Mouse (Mus musculus) liver, embryonic 15.5 days (tissue): ENCODE data around the gene Cpxm2. TPM values are rescaled to one million over a fixed set of nuclear protein-coding genes. Genes with fewer than 3 reads are reported as not detected.

Experiments used
- ATAC-seq: fragments of 200-750 bp; cut with Nextera tagmentation; 2 replicates; pipeline ENCODE4 v1.8.0; 2017; ENCODE audit warnings: moderate number of reproducible peaks, mild to moderate bottlenecking, moderate library complexity; ENCODE audit not compliant: insufficient read depth
- H3K27ac ChIP-seq: fragments of 300-500 bp; sonication (generic); replicated peaks from 2 replicates; pipeline ENCODE4 v1.5.1; 2015; ENCODE audit warnings: mild to moderate bottlenecking, inconsistent platforms
- H3K27me3 ChIP-seq: fragments of 300-500 bp; sonication (generic); 2 replicates; pipeline ENCODE4 v1.6.1; 2015; ENCODE audit warnings: mild to moderate bottlenecking, inconsistent platforms
- H3K36me3 ChIP-seq: fragments of 300-500 bp; sonication (generic); replicated peaks from 2 replicates; pipeline ENCODE4 v1.6.1; 2015; ENCODE audit warnings: moderate library complexity, mild to moderate bottlenecking, inconsistent platforms
- H3K4me1 ChIP-seq: fragments of 300-500 bp; sonication (generic); replicated peaks from 2 replicates; pipeline ENCODE4 v1.6.1; 2015; ENCODE audit warnings: inconsistent platforms
- H3K4me2 ChIP-seq: fragments of 300-500 bp; sonication (generic); 2 replicates; pipeline ENCODE4 v1.6.1; 2015; ENCODE audit warnings: moderate library complexity, mild to moderate bottlenecking, inconsistent platforms
- H3K4me3 ChIP-seq: fragments of 300-500 bp; sonication (generic); replicated peaks from 2 replicates; pipeline ENCODE4 v1.5.1; 2015; ENCODE audit warnings: mild to moderate bottlenecking, inconsistent platforms
- H3K9ac ChIP-seq: fragments of 300-500 bp; sonication (generic); 2 replicates; pipeline ENCODE4 v1.6.1; 2015; ENCODE audit warnings: moderate library complexity, mild to moderate bottlenecking, inconsistent platforms
- H3K9me3 ChIP-seq: fragments of 300-500 bp; sonication (generic); replicated peaks from 2 replicates; pipeline ENCODE4 v1.6.1; 2016; ENCODE audit warnings: inconsistent platforms
- WGBS: fragments of 180-500 bp; shearing (Covaris S2); methylation state at CpG from one replicate; pipeline ENCODE4 v1.1.7; 2015; ENCODE audit warnings: mixed read lengths; ENCODE audit not compliant: insufficient replicate concordance; 5-methylcytosine and 5-hydroxymethylcytosine counted together
- polyA plus RNA-seq: library from polyadenylated mRNA; unstranded; fragments of >200 nt; fragmentation: Nextera tagmentation; extraction: Ambion mirVana; gene quantifications from 2 replicates; pipeline ENCODE4 v1.2.1, GENCODE M21; 2015

The Cpxm2 gene
- polyA plus RNA-seq, 1 experiment from 2014 or later: 0.20 TPM

GRCm38 (mm10) chr7:132179049-132179448 is 24.5 kb upstream of the Cpxm2 start:
- Histone ChIP-seq H3K4me2 (no peak overlapping the region), H3K9me3 (no peaks in the 10 kb centered on the region), H3K9ac (no peak overlapping the region), H3K4me1 (no peaks in the 10 kb centered on the region), H3K27me3 (no peaks in the 10 kb centered on the region), H3K36me3 (no peaks in the 10 kb centered on the region), H3K4me3 (no peak overlapping the region), H3K27ac (no peak overlapping the region)
- no peak for ATAC-seq
- 21% methylated on average over 1 of the region's 1 CpGs for WGBS

- no peak for ATAC-seq
- 63% methylated on average over 5 of the region's 5 CpGs for WGBS
- H3K27me3 ChIP-seq: no peaks in the 10 kb centered on the region
- H3K36me3 ChIP-seq: no peaks in the 10 kb centered on the region
- no peak overlapping the region for H3K9ac ChIP-seq
- H3K4me2 ChIP-seq: no peak overlapping the region
- H3K9me3 ChIP-seq: no peaks in the 10 kb centered on the region
- no peaks in the 10 kb centered on the region for H3K4me1 ChIP-seq
- no peak overlapping the region for H3K4me3 ChIP-seq
- H3K27ac ChIP-seq: no peak overlapping the region
Measured at GRCm38 (mm10) chr7:132174787-132175186, 20.2 kb upstream of the Cpxm2 start.

- no peak for ATAC-seq
- no peaks in the 10 kb centered on the region for H3K4me1 ChIP-seq
- no peaks in the 10 kb centered on the region for H3K27me3 ChIP-seq
- H3K4me2 ChIP-seq: no peak overlapping the region
- H3K27ac ChIP-seq: no peak overlapping the region
- no peaks in the 10 kb centered on the region for H3K9me3 ChIP-seq
- H3K9ac ChIP-seq: no peak overlapping the region
- no peaks in the 10 kb centered on the region for H3K36me3 ChIP-seq
- no peak overlapping the region for H3K4me3 ChIP-seq
- WGBS: 62% methylated on average over 2 of the region's 2 CpGs
Measured at GRCm38 (mm10) chr7:132174296-132174695, 19.8 kb upstream of the Cpxm2 start.

GRCm38 (mm10) chr7:132172220-132172619 is 17.7 kb upstream of the Cpxm2 start:
- H3K9me3 ChIP-seq: no peaks in the 10 kb centered on the region
- WGBS: 56% methylated on average over 5 of the region's 5 CpGs
- no peaks in the 10 kb centered on the region for H3K27me3 ChIP-seq
- no peak overlapping the region for H3K9ac ChIP-seq
- H3K4me2 ChIP-seq: no peak overlapping the region
- H3K4me1 ChIP-seq: no peaks in the 10 kb centered on the region
- no peaks in the 10 kb centered on the region for H3K36me3 ChIP-seq
- ATAC-seq: no peak
- no peak overlapping the region for H3K27ac ChIP-seq
- no peak overlapping the region for H3K4me3 ChIP-seq

- no peak overlapping the region for H3K4me2 ChIP-seq
- no peaks in the 10 kb centered on the region for H3K36me3 ChIP-seq
- 55% methylated on average over 5 of the region's 5 CpGs for WGBS
- H3K4me1 ChIP-seq: no peaks in the 10 kb centered on the region
- H3K27ac ChIP-seq: no peak overlapping the region
- no peak overlapping the region for H3K4me3 ChIP-seq
- H3K27me3 ChIP-seq: no peaks in the 10 kb centered on the region
- H3K9me3 ChIP-seq: no peaks in the 10 kb centered on the region
- no peak for ATAC-seq
- no peak overlapping the region for H3K9ac ChIP-seq
Measured at GRCm38 (mm10) chr7:132171716-132172115, 17.2 kb upstream of the Cpxm2 start.

GRCm38 (mm10) chr7:132169419-132170169 is 15.1 kb upstream of the Cpxm2 start:
- Histone ChIP-seq H3K27ac (no peak overlapping the region), H3K9me3 (no peaks in the 10 kb centered on the region), H3K4me2 (no peak overlapping the region), H3K4me1 (no peaks in the 10 kb centered on the region), H3K4me3 (no peak overlapping the region), H3K36me3 (no peaks in the 10 kb centered on the region), H3K27me3 (no peaks in the 10 kb centered on the region), H3K9ac (no peak overlapping the region)
- ATAC-seq: no peak
- WGBS: 43% methylated on average over 7 of the region's 7 CpGs

- Histone ChIP-seq H3K4me3 (no peak overlapping the region), H3K9me3 (no peaks in the 10 kb centered on the region), H3K27ac (no peak overlapping the region), H3K36me3 (no peaks in the 10 kb centered on the region), H3K4me1 (no peaks in the 10 kb centered on the region), H3K4me2 (no peak overlapping the region), H3K27me3 (no peaks in the 10 kb centered on the region), H3K9ac (no peak overlapping the region)
- no peak for ATAC-seq
- WGBS: 54% methylated on average over 4 of the region's 4 CpGs
Measured at GRCm38 (mm10) chr7:132167239-132167638, 12.7 kb upstream of the Cpxm2 start.

- Histone ChIP-seq H3K4me1 (no peaks in the 10 kb centered on the region), H3K4me2 (no peak overlapping the region), H3K36me3 (no peaks in the 10 kb centered on the region), H3K27ac (no peak overlapping the region), H3K27me3 (no peaks in the 10 kb centered on the region), H3K9me3 (no peaks in the 10 kb centered on the region), H3K9ac (no peak overlapping the region), H3K4me3 (no peak overlapping the region)
- WGBS: 69% methylated on average over 3 of the region's 3 CpGs
- ATAC-seq: no peak
Measured at GRCm38 (mm10) chr7:132162254-132162653, 7.7 kb upstream of the Cpxm2 start.

GRCm38 (mm10) chr7:132158321-132159025 is 3.9 kb upstream of the Cpxm2 start:
- H3K36me3 ChIP-seq: no peaks in the 10 kb centered on the region
- H3K9ac ChIP-seq: no peak overlapping the region
- H3K4me1 ChIP-seq: no peaks in the 10 kb centered on the region
- 76% methylated on average over 9 of the region's 9 CpGs for WGBS
- no peak overlapping the region for H3K27ac ChIP-seq
- no peak overlapping the region for H3K4me2 ChIP-seq
- H3K27me3 ChIP-seq: peaks cover 30% of the 10 kb centered on the region
- no peak overlapping the region for H3K4me3 ChIP-seq
- no peaks in the 10 kb centered on the region for H3K9me3 ChIP-seq
- no peak for ATAC-seq

- Histone ChIP-seq H3K9me3 (no peaks in the 10 kb centered on the region), H3K4me1 (no peaks in the 10 kb centered on the region), H3K27ac (no peak overlapping the region), H3K36me3 (no peaks in the 10 kb centered on the region), H3K27me3 (peaks cover 40% of the 10 kb centered on the region), H3K9ac (no peak overlapping the region), H3K4me2 (no peak overlapping the region), H3K4me3 (no peak overlapping the region)
- no peak for ATAC-seq
- 37% methylated on average over 6 of the region's 6 CpGs for WGBS
Measured at GRCm38 (mm10) chr7:132153725-132154147, 803 bp downstream of the Cpxm2 start.

- H3K4me3 ChIP-seq: no peak overlapping the region
- H3K4me1 ChIP-seq: no peaks in the 10 kb centered on the region
- H3K9me3 ChIP-seq: no peaks in the 10 kb centered on the region
- no peak overlapping the region for H3K4me2 ChIP-seq
- H3K27me3 ChIP-seq: no peaks in the 10 kb centered on the region
- H3K36me3 ChIP-seq: no peaks in the 10 kb centered on the region
- no peak overlapping the region for H3K9ac ChIP-seq
- no peak overlapping the region for H3K27ac ChIP-seq
- no peak for ATAC-seq
- WGBS: 70% methylated on average over 15 of the region's 15 CpGs
Measured at GRCm38 (mm10) chr7:132145227-132145800, 9.2 kb downstream of the Cpxm2 start.
